Mouse (Mus musculus) spleen, adult 2 months (tissue): ENCODE measurements around the gene Crim1.

Experiments used
- CTCF ChIP-seq: fragments of 200-500 bp; IDR thresholded peaks from 2 replicates; pipeline ENCODE4 v1.5.1; 2011; ENCODE audit warnings: mild to moderate bottlenecking, inconsistent platforms; ENCODE audit not compliant: insufficient read depth, insufficient read length, insufficient replicate concordance; ENCODE audit errors: extremely low read depth
- POLR2A ChIP-seq: fragments of 200-500 bp; IDR thresholded peaks from 2 replicates; pipeline ENCODE4 v1.6.1; 2011; ENCODE audit warnings: low read depth, low read length, inconsistent platforms

GRCm38 (mm10) chr17:78417381-78418281, 217.6 kb downstream of the Crim1 start, which contains the start of gene Fez2:
- peak; percentile 13; the same call in 1 of the 2 replicates for TF ChIP-seq POLR2A
- TF ChIP-seq CTCF = no peak
